Mouse (Mus musculus) liver, postnatal 0 days (tissue): ENCODE measurements around the gene Esr1.

ENCODE experiments used
- CTCF ChIP-seq: sonication (generic); IDR thresholded peaks from 2 replicates; pipeline ENCODE4 v1.5.1; 2016; ENCODE audit warnings: antibody characterized with exemption, low read depth
- EP300 ChIP-seq: IDR thresholded peaks from 2 replicates; pipeline ENCODE4 v1.6.1; 2016; ENCODE audit warnings: antibody characterized with exemption, low read depth, mild to moderate bottlenecking

GRCm38 (mm10) chr10:4993802-4994201 lies 382.4 kb downstream of the Esr1 start:
- TF ChIP-seq CTCF: no peak
- TF ChIP-seq EP300: no peak
